10 mouse cellular contexts compared by ENCODE assay signal in genomic region chr1:36830913-36831866, GRCm38 (mm10).
DNase-seq lines count a peak whose midpoint lies in the region; TF ChIP-seq lines count a peak whose summit lies in the region.
"Had no signal": no experiment of that assay in that cellular context is flagged by ENCODE, and none has a peak within 500 bp of the region (broad histone marks: within the 10 kb centered on the region; RNA-seq: fewer than 3 reads in every experiment).

No protein-coding gene starts in this region.

- H3K27ac ChIP-seq in ES-Bruce4 (ENCODE audit: insufficient read depth, low read length) = peak overlapping the region; percentile 71
- peak overlapping the region; percentile 24; the same call in 1 of the 2 replicates for H3K27ac ChIP-seq in olfactory bulb, adult 2 months (ENCODE audit: insufficient read depth, low read depth, low read length)

- peaks cover 50% of the 10 kb centered on the region for H3K36me3 ChIP-seq in ES-Bruce4 (ENCODE audit: control insufficient read depth, insufficient read depth, low read length, poor library complexity, severe bottlenecking)

- peak; percentile 76 for TF ChIP-seq EP300 in ES-Bruce4 (IDR thresholded peaks at IDR 0.05; ENCODE audit: insufficient read depth, low read depth, low read length)

- WGBS in olfactory bulb, adult 2 months = 42% methylated on average over 14 of the region's 14 CpGs

- H3K4me3 ChIP-seq in ES-Bruce4 (ENCODE audit: low read depth, low read length) = no peak overlapping the region
- H3K4me3 ChIP-seq in olfactory bulb, adult 2 months (ENCODE audit: insufficient read depth, low read depth, low read length) = no peak overlapping the region
- H3K4me3 ChIP-seq: megakaryocyte, embryonic 14.5 days had no signal

- TF ChIP-seq CTCF in ES-Bruce4 (IDR thresholded peaks at IDR 0.05; ENCODE audit: low read depth, low read length) = no peak
- no peak for TF ChIP-seq CTCF in olfactory bulb, adult 2 months (IDR thresholded peaks at IDR 0.05; ENCODE audit: insufficient read depth, low read depth, low read length)

- peak; percentile 70 for DNase-seq in A20 (ENCODE audit: low read depth, low spot score)
- peak; percentile 18 for DNase-seq in forelimb bud, embryonic 11.5 days (ENCODE audit: low read depth, low spot score)
- DNase-seq in cerebellum, postnatal 36 days = no peak
- no peak for DNase-seq in adrenal gland, adult 18-20 months (ENCODE audit: low spot score in 2 of 2)
- DNase-seq in cerebellum, adult 11-12 months = no peak
- DNase-seq: cerebellum, postnatal 14 days; layer of hippocampus, adult 9-11 months had no signal

- peak overlapping the region; percentile 13; the same call in 1 of the 2 replicates for H3K9ac ChIP-seq in ES-Bruce4 (ENCODE audit: low read depth, poor library complexity, severe bottlenecking)

- H3K27me3 ChIP-seq in ES-Bruce4 (ENCODE audit: control insufficient read depth, insufficient read depth, low read length, poor library complexity, severe bottlenecking) = no peaks in the 10 kb centered on the region
- H3K27me3 ChIP-seq: megakaryocyte, embryonic 14.5 days had no signal

- H3K9me3 ChIP-seq in ES-Bruce4 (replicated peaks; ENCODE audit: control insufficient read depth, insufficient read depth, low read length, poor library complexity, severe bottlenecking) = no peaks in the 10 kb centered on the region
- H3K9me3 ChIP-seq: megakaryocyte, embryonic 14.5 days had no signal

- no peaks in the 10 kb centered on the region for H3K4me1 ChIP-seq in ES-Bruce4 (ENCODE audit: control insufficient read depth, insufficient read depth, low read length)
- H3K4me1 ChIP-seq in olfactory bulb, adult 2 months (ENCODE audit: control insufficient read depth, insufficient read depth, low read length) = peaks cover 7% of the 10 kb centered on the region

- no peak for TF ChIP-seq POLR2A in ES-Bruce4 (IDR thresholded peaks at IDR 0.05; ENCODE audit: insufficient read depth, low read length)
- no peak for TF ChIP-seq POLR2A in olfactory bulb, adult 2 months (IDR thresholded peaks at IDR 0.05; ENCODE audit: insufficient read depth, low read depth, low read length)

Comparison
In these comparisons a context has a peak if more than half of its experiments do, and no peak if none do; other contexts are left out.
1. DNase-seq: peak in A20 (single experiment) and forelimb bud, embryonic 11.5 days (single experiment); none in cerebellum, postnatal 36 days (0 of 2), adrenal gland, adult 18-20 months (0 of 2) and cerebellum, adult 11-12 months (single experiment).